Mouse (Mus musculus): ENCODE measurements around the gene Gpr87.

GRCm38 (mm10) chr3:59138946-59139468, 55.9 kb downstream of the Gpr87 start:
- no peak for TF ChIP-seq MAX (IDR thresholded peaks at IDR 0.05; ENCODE audit: low read length)
- no peak for TF ChIP-seq SIN3A (IDR thresholded peaks at IDR 0.05; ENCODE audit: low read length)
- no peak for TF ChIP-seq CTCF (conservative IDR thresholded peaks at IDR 0.05 in 1 of 2, IDR thresholded peaks at IDR 0.05 in 1 of 2; ENCODE audit: low read depth in 2 of 2, low read length in 2 of 2)
- TF ChIP-seq TCF12 (IDR thresholded peaks at IDR 0.05; ENCODE audit: low read depth, low read length), result no peak
- no peak for TF ChIP-seq POLR2AphosphoS2 (IDR thresholded peaks at IDR 0.05; ENCODE audit: low read depth, low read length)
- TF ChIP-seq EP300 (IDR thresholded peaks at IDR 0.05; ENCODE audit: low read length), result no peak
- TF ChIP-seq POLR2A (IDR thresholded peaks at IDR 0.05; ENCODE audit: low read depth, low read length), result no peak
- no peak for TF ChIP-seq MXI1 (IDR thresholded peaks at IDR 0.05; ENCODE audit: low read depth, low read length)
- no peak for TF ChIP-seq NRF1 (IDR thresholded peaks at IDR 0.05; ENCODE audit: low read depth, low read length)
- no peak for TF ChIP-seq MEF2A (IDR thresholded peaks at IDR 0.05; ENCODE audit: borderline replicate concordance, low read depth, low read length)
- TF ChIP-seq NELFE (IDR thresholded peaks at IDR 0.05; ENCODE audit: low read depth, low read length), result no peak
- no peak for TF ChIP-seq E2F4 (IDR thresholded peaks at IDR 0.05; ENCODE audit: insufficient replicate concordance, low read depth, low read length)
- TF ChIP-seq ZKSCAN1 (IDR thresholded peaks at IDR 0.05; ENCODE audit: borderline replicate concordance, low read depth, low read length), result no peak
- no peak for TF ChIP-seq GABPA (IDR thresholded peaks at IDR 0.05; ENCODE audit: insufficient replicate concordance, low read depth, low read length)

Data from CH12.LX (cell line).